Mouse (Mus musculus): ENCODE data around the gene Sppl3.
"Not testable (repeated sequence)": the region's sequence is repeated elsewhere in the genome, so short reads cannot be mapped to it uniquely, and the experiment has no call there.

The Sppl3 gene

DNA sequence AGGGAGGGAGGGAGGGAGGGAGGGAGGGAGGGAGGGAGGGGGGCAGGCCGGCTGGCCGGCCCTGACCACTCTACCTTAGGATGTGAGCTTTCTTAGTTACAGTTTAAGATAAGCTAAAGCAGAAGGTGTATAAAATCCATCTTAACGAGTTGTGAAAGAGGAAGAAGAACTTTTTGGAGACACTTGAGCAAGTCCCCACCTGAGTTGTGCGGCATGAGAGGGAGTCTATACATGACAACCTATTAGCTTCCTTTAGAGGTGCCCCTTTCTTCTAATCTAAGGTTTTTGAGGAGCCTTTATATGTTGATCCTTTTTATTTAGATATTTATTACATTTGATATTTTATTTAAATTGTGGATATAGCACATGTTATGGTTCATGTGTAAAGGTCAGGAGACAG is 32.7 kb downstream of the Sppl3 start:
- no peak for DNase-seq

DNA sequence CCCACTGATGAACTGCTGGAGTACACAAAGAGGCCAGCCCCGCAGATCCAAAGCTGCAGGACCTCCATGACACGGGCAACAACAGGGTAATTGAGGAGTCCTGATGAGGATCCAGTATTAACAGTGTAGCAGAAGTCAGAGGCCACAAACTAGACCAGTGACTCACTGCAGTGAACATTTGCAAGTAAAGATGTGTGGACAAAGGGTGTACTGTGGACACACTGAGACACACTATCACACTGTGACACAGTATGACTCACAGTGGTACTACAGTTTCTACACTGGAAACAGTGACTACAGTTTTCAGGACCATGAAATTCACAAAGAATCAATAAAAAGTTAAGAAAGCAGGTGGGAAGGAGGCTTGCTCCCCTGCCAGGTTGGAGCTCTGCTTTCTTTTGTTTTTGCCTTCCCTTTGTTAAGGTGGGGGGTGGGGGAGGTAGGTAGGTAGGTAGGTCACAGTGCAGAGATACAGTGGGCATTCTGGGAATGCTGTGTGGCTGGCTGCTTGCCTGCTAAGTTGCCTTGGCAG is 34.3 kb downstream of the Sppl3 start:
- DNase-seq = no peak

DNA sequence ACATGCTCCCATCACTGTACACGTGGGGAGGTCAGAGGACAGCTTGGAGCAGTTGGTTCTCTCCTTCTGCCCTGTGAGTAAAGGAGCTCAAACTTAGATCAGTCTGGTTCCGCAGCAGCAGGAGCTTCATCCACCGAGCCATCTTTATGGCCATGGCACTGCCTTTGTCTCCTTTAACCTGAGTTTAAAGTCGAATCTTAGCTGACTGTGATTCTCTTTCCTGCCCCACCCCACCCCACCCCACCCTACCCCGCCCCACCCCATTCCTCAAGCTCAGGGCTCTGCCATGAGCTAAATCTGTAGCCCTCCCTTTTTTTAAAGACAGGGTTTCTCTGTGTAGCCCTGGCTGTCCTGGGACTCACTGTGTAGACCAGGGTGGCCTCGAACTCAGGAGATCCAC is 38.8 kb downstream of the Sppl3 start:
- no peak for DNase-seq

DNA sequence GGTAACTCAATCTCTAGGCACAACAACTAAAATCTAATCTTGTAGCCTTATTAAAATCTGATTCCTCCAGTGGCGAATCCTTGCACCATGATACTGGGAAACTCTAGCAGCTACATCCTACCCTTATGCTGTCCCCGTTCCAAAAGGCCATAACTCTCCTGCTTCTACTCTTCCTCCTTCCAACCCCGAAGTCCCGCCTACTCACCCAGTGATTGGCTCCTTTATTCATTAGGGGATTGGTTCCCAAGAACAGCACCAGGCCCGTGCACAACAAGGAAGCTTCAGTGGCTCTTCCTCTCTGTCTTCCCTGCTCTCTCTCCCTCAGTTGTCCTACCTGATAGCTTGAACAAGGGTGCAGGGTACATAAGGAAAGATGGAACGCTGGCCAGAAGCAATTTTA is 39.8 kb downstream of the Sppl3 start:
- DNase-seq = no peak

DNA sequence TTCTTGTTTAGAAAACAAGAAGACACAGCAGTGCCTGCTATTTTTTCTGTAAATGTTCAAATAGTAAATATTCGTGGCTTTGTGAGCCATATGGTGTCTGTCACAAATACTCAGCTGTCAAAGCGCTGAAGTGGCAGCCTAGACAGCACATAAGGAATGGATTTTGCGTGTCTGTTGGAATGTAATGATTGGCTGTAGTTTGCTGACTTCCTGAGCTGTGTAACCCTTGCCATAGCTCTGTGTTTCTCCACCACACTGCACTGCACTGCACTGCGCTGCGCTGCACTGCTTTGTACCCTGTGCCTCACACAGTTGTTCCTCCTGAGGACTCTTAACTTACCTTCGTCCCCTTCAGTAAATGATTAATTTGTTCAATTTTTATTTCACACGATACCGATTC is 41.6 kb downstream of the Sppl3 start:
- no peak for DNase-seq

DNA sequence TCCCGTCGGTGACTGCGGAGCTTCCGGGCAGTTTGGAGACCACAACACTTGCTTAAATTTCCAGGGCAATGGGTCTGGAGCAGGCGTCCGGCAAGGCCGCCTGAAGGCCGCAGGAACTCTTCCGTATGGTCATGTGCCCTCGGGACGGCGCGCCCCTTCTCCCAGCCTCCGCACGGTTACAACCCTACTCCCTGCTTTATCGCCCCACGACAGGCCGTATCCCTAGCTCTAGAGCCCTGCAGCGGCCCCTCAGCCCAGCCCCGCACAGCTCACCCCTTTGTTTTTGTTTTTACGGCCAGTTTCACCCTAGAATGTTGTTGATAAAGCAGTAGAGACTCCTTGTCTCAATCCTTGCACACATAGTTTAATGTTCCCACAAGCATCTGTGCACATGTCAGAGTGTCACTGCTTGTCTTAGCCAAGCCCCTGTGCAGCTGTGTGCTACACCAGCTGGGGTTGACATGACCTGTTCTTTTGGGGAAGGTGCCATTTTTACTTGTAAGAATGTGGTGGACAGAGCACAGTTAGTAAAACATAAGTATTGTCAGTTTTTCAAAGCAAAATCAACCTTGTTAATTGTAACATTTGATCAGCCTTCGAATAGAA is 43.0 kb downstream of the Sppl3 start:
- no peak for DNase-seq

DNA sequence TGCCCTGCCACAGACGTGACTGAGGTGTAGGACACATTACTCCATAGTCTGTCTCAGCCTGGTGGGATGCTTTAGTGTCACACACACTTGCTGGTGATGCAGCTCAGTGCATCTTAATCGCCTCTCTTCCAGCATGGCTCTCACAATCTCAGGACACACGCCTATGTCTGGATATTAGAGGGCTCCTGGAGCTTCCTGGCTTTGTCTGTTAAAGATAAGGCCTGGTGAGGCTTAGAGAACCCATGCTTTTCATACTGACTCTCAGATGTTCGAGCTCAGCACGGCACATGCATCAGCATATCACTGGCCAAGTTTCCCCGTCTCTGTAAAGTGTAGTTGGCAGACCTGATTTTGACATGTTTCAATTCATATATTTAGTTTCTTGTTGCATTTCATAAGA is 44.5 kb downstream of the Sppl3 start:
- DNase-seq = no peak

DNA sequence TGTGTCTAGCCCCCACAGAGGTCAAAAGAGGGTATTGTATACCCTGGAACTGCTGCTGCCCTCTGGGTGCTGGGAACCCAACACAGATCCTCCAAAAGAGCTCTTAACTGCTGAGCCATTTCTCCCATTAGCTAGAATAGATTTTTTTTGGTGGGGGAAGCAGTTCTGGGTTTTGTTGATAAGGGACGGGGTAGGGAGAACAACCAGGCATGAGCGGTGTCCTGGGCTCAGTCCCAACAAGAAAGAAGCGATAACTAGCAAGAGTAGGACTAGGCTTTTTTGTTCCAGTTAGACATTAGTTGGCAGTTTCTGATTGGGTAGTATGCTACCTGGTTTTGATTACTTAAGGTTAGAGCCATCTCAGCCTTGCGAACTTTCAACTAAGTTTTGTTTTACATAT is 46.2 kb downstream of the Sppl3 start:
- DNase-seq = no peak

DNA sequence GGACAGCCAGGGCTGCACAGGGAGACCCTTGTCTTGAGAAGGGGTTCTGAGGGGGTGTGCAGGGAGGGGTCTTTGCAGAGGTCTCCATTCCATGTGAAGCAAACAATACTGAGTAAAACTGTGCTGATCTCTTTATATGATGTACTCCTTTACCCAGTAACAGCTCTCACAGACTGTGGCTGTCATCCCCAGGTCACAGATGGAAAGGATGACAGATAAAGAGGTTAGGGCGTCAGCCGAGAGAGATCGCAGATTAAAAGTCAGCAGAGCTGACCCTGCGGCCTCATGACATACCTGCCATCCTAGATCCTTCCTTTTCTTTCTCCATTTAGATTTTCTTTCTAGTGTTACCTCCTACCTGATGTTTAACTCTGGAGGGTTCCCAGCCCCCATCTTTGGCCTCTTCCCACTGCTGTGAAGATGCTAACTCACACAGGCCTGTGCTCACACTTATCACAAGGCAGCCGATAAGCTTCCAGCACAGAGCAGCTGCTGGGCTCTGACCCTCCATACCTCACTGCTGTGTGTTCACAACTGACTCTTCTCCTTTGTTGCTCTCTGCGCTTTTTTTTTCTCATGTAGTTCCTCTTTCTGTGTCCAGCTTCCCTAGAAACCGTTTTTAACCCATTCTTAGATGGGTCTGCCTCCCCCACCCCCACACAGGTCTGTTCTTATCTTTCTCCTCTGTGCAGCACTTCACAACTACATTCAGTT is 47.8 kb downstream of the Sppl3 start:
- DNase-seq = no peak

DNA sequence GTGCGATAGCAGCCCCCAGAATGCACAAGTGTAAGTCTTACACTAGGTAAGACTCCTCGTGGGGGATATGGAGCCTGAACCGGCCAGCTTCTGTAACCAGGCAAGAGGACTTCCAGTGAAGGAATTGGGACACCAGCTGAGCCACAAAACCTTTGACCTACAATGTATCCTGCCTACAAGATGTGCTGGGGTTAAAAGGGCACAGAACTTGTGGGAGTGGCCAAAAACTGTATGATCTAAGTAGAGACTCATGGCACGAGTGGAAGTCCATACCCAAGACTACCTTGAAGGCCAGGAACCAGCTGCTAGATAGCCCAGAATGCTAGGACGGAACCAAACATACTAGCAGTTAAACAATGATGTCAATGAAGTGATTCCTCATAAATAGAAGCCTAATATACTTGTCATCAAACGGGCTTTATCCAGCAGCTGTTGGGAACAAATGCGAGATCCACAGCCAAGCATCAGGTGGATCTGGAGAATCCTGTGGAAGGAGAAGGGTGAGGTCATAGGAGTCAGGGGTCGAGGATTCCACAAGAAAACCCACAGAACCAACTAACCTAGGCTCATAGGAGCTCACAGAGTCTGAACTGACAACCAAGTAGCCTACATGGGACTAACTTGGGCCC is 49.2 kb downstream of the Sppl3 start:
- no peak for DNase-seq

DNA sequence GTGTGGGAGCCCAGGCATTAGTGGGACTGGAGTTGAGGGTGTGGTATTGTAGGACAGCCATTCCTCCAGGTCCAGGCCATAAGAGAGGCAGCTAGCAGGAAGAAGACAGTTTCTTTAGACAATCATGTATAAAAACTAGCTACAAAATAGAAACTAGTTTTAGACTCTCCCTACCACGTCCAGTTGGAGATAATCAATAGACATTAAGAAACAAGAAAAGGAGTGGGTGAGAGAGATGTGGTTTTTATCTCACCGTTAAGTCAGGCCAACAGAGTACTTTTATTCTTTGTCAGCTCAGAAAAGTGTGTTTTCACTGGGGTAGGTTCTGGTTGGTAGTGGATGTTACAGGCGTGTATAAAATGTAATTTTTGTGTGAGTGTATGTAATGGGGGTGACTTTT is 50.0 kb downstream of the Sppl3 start:
- no peak for DNase-seq

DNA sequence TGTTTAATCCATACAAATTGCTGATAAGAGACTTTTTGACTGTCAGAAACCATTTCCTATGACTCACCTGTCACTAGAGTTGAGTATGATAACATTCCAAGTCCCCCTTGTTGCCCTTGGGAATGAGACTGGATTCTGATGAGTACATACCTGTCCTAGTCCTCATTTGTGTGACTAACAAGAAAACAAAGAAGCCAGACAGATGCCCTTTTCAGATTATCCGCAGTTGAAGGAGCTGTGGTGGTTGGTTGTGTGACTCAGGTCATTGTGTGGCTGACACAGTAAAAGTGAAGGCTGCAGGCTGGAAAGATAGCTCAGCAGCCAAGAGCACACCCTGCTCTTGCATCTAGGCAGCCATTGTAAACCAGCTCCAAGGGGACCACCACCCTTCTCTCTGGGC is 51.6 kb downstream of the Sppl3 start:
- DNase-seq = no peak

DNA sequence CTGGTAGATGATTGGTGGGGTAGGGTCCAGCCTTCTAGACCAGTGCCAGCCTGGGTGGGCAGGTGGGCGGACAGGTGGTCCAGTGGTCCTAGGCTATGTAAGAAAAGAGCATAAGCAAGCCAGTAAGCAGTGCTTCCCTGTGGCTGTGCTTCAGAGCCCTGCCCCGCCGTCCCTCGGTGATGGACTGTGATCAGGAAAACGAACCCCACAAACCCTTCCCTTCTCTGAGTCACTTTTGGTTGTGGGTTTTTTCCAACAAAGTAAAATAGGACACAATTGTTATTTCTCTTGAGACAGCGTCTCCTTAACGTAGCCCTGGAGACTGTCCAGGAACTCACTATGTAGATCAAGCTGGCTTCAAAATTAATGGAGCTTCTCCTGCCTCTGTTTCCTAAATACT is 52.5 kb downstream of the Sppl3 start:
- no peak for DNase-seq

DNA sequence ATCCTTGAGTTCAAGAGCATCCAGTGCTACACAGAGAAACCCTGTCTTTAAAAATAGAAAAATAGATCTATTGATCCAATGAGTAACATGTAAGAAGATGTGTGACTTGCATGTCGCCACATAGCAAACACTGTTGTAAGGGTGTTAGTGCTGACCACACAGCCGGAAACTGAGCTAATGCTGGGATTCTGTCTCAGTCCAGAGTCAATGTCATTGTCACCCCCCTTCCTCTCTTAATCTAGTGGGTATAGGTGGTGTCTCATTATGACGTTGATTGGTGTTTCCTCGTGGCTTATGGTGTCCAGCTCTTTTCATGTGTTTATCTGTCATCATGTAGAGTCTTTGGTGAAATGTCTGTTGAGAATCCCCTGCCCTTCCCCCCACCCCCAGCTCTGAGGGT is 55.3 kb downstream of the Sppl3 start:
- no peak for DNase-seq

DNA sequence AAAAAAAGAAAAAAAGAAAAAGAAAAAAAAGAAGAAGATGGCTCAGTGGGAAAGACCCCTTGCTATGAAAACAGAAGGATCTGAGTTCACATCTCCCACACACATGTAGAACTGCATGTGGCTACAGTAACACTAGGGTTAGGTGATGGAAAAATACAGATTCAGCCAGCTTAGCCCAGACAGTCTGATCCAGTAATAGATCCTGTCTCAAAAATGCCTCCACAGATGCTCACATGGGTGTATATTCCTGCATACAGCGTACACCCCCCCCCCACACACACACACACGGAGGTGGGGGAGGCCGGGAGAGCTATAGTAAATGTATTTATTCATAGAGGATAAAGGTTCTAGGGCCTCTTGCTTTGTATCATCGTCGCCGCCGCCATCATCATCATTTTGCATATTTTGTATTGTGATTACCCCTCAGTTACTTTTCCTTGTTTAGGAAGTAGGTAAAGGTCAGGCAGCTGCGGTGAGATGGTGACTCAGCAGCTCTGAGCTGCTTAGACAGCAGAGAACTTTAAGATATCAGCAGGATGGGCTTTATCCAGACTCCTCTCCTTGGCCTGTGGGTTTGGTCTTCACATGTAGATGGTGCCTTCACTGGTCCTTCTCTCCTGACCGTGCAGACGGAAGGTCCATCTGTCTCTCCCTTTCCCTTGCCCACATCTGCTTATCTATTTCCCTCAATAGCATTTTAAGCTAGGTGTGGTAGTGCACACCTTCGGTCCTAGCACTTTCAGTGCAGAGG is 57.9 kb downstream of the Sppl3 start:
- no peak for DNase-seq

DNA sequence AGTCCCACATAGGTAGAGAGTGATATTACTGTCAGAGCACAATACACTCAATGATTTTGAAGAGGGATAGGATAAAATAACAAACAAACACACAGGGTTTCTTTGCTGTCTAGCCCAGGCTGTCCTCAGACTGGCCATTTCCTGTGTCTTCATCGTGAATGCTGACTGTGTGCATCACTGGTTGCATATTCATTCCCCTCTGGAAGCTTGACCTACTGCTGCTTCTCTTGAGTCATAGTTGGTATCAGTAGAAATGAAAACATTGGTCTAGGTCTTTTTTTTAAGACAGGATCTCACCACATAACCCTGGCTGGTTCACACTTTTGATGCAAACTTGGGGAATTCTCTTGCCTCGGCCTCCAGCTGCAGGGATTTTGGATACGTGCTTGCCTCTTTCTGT is 58.7 kb downstream of the Sppl3 start:
- no peak for DNase-seq

DNA sequence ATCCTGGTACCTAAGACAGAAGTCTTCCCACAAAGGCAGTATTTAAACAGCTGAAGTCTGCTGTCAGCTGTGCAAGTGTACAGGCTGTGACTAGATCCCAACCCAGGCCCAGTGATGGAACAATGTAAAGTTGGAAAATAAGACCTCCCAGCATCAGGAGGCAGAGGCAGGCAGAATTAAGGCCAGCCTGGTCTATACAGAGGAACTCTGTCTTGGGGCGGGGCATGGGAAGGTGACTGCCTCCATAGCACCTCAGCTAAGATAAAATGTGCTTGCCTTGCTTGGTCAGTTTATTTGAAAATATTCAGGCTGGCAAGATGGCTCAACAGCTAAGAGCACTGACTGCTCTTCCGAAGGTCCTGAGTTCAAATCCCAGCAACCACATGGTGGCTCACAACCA is 59.5 kb downstream of the Sppl3 start:
- no peak for DNase-seq

DNA sequence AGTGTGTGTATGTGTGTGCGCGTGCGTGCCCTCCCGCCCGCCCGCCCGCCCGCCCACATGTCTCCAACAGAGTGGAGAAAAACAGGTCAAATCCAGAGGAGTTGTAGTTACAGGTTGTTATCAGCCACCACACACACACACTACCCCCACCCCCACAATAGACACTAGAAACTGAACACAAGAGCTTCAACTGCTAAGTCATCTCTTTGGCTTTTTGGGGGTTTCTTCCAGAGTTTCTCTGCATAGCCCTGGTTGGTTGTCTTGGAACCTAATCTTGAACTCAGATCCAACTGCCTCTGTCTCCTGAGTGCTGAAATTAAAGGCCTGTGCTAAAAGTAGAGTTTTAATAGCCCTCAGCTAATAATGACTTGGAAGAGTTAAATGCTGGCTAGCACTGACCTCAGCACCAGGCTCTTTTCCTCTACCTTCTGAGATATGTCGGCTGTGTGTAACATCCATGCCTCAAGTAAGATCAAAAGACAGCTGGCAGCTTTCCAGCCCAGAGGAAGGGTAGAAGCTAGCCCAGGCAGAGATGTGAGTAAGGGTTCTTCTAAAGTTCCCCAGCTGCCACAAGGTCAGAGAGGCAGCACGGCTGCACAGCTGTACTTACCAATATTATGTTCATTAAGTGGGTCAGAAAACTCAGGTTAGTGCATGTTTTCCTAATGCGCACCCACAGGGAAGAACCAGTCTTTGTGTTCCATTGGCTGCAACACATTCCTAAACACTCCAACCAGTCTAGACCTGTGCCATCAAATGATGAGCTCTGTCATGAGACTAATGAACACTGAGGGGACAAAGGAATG is 60.4 kb downstream of the Sppl3 start:
- no peak for DNase-seq

DNA sequence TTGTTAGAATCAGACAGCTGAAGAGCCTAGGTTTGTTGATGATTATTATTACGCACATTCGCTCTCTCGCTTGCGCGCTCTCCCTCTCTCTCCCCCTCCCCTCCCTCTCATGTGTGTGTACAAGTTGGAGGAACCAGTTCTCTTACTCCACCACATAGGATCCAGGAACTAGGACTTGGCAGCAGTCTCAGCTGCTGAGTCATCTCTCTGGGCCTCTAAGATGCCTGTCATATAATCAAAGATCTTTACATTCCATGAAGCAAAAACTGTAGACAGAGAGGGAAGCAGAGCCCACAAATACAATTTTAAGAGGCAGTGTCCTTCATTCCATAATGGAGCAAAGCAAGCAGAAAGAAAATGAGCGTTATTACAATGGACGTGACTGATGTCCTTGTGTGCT is 61.2 kb downstream of the Sppl3 start:
- peak; percentile 19 to 43 for DNase-seq

DNA sequence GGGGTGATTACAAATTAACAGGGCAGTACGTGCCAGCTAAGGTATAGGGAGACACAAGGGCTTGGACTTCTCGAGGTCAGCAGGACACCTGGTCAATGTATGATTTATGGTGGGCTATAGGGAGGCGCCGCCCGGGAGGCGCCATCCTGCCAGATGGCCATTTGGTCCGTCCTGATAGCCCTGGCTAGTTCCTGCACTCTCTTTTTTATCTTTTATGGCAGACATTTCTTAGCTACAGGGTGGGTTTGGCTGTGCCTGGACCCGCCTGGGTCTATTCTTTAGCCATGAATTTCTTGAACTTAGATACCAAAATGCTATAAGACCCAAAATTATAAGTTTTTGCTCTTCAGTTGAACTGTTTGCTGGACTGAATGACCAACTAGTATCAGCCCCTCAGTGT is 62.4 kb downstream of the Sppl3 start:
- DNase-seq = not testable (repeated sequence)

DNA sequence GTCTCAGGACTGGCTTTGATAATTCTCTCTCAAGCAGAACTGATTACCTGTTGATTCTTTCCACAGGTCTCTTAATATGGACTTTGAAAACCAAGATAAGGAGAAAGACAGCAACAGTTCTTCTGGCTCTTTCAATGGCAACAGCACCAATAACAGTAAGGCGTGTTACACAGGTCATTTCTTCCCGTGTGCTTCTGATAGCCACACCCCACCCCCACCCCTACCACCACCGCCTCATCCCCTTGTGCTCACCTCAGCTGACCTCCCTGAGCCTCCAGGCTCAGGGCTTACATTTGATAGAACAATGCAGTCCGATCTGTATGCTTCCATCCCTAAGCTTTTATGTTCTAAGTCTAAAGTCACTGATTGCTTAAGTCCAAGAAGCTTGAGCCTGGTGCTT is 63.8 kb downstream of the Sppl3 start:
- DNase-seq = no peak

DNA sequence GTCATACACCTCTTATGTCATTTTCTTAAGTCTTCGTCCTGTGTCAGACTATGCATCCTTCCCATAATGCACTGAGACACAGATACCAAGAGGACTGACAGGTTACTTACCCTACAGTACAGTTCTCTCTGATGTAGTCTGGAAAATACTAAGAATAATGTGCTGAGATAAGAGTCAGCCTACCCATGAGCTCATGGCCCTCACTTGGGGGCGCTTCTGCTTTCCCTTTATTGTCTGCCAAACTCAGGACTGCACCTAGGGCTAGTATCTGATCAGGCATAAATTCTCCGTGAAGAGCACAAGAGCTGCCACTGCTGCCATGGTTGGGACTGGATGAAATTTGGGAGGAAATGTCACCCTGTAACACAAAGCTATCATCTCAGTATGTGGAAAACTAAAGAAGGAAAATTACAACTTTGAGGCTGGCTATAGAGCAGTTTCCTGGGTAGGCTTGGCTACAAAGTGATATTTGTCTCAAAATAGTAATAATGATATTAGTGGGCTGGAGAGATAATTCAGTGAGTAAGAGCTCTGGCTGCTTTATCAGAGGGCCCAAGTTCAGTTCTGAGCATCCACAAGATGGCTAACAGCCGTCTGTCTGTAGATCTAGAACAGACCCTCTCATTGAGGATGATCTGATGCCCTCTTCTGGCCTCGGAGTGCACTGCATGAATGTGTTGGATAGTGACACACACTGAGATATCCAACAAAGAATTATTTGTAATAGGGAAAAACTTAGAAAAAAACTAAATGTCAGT is 65.4 kb downstream of the Sppl3 start:
- peak; percentile 69 to 73 for DNase-seq

Data from cerebellum, postnatal 36 days (tissue).